Mouse (Mus musculus) heart, postnatal 14 days (tissue): Measurements from ENCODE around the gene Sec23ip. TPM values are rescaled to one million over a fixed set of nuclear protein-coding genes. Genes with fewer than 3 reads are reported as not detected.
"Not testable (repeated sequence)": the region's sequence is repeated elsewhere in the genome, so short reads cannot be mapped to it uniquely, and the experiment has no call there.

Experiments
- DNase-seq, 2 experiments: peaks; one replicate each; pipeline ENCODE4 v3.0.0; 2021 to 2022
- intact Hi-C: fragments of 180-260 bp; cut with DNase I; formaldehyde crosslinking; loops from one replicate; pipeline ENCODE4 v1.15.1; 2025
- long read RNA-seq, 2 experiments: library from polyadenylated mRNA; stranded (forward); transcript quantifications; one replicate each; pipeline ENCODE4 v2.0.0; 2021
- total RNA-seq, 2 experiments: library from RNA; stranded (reverse); gene quantifications; 2 replicates each; pipeline ENCODE4 v1.2.3; 2021

The Sec23ip gene
- 10 to 100 TPM; 27.7 to 31.6 TPM for total RNA-seq
- long read RNA-seq, experiment 1, full-length matches to known transcripts: 17 of 26 reads
- long read RNA-seq, experiment 1, partial matches to known transcripts: 3 of 26 reads
- long read RNA-seq, experiment 1, other reads (novel, unspliced or antisense): 6 of 26 reads
- long read RNA-seq, experiment 2, full-length matches to known transcripts: 12 of 23 reads
- long read RNA-seq, experiment 2, partial matches to known transcripts: 5 of 23 reads
- long read RNA-seq, experiment 2, other reads (novel, unspliced or antisense): 6 of 23 reads

- intact Hi-C loops: no loop called here
Observed at GRCm38 (mm10) chr7:128744684-128745485, at the start of gene Sec23ip. TSS of gene Sec23ip (plus strand) at chr7:128744943.

GRCm38 (mm10) chr7:128699959-128700358 lies 44.8 kb upstream of the Sec23ip start:
- DNase-seq, intact Hi-C loops: not testable (repeated sequence)

More at GRCm38 (mm10) chr7:128744684-128745485, at the start of gene Sec23ip:
- peak; percentile 97 for DNase-seq

- DNase-seq: peak; percentile 71 to 80
- intact Hi-C loops: loop anchor here (5.0 kb wide), 2 partner anchors 398 to 458 kb away; partner anchors contain the start of gene Tgfb1i1
Observed at GRCm38 (mm10) chr7:128705735-128706134, 39.0 kb upstream of the Sec23ip start.

DNA sequence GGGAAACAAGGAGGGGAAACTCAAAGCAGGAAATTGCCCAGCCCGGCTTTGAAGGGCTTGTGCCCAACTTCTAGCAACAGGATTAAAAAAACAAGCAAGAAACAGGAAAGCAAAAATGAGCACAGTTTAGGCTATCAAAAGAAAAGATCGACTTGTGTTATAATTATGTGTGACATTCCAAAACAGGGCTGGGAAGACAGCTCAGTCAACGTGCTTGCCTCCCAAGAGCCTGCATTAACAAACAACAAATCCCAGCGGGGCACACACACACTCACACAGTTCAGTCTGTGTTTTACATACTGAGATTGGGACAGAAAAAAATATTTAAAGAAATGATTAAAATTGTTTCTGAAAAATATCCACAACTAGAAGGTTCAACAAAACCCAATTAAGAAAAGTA lies 26.8 kb upstream of the Sec23ip start:
- DNase-seq: no peak
- intact Hi-C loops: no loop called here

DNA sequence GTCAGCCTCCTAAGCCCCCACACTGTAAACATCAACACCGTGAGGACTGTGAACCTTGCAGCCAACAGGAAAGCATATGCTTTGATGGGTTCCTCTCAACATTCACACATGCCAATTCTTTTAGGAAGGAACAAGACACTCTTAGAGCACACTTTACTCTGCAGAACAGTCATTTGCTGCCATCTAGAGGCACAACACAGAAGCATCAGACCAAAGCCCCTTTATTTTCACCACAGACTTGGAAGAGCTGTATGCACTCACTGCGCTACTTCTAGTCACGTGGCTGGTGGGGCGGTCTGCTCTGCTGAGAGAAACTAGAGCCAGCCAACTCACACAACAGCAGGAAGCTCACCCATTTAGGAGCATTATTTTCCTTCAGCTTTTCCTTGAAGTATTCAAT lies 20.0 kb upstream of the Sec23ip start:
- DNase-seq: peak; percentile 61 to 73
- intact Hi-C loops: no loop called here

DNA sequence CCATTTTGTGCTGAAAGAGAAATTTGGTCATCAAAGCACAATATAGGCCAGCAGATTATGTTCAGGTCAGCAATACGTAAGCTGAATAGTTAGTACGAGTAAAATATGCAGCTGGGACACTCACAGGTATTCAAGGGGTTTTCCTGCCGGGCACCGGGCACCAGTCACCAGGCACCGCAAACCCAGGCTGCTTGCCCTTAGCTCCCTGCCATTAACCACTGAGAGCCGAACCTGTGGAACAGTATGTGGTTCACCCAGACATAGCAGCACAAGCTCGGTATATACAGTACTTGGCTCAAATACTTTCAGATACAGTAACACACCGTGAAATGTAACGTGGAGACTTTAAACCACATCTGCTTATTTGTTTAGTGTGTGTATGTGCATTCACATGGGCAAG lies 19.6 kb upstream of the Sec23ip start:
- no peak for DNase-seq
- intact Hi-C loops: no loop called here

DNA sequence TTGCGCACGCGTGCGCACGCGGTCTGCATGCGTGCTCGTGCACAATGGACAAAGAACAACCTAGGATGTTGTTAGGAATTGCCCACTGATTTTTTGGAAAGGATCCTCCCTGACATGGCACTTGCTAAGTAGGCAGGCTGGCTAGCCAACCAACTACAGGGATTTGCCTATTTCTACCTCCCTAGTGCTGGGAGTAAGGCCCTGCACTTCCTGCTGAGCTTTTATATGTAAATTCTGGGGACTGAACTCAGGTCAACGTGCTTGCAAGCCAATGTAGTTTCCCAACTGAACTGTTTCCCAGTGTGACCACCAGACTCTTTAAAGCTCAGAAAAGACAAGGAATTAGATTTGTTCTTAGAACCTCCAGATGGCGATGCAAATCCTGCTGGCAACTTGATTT lies 17.7 kb upstream of the Sec23ip start:
- no peak for DNase-seq
- intact Hi-C loops: no loop called here

DNA sequence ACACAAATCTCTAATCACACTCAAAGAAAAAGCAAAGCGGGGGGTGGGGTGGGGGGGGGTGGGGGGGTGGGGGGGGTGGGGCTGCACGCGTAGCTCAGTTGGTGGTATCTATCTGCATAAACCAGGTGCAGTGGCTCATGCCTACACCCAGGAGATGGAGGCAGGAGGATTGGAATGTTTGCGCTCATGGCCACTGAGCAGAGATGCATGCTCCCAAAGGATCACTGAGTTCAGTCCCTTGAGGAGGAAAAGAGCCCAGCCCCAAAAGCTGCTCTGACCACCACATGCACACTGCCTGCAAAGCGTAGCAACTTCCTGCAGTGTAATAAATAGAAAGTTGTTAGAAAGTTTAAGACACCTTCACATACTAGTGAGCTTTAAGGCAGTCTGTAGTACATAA lies 17.0 kb upstream of the Sec23ip start:
- intact Hi-C loops: no loop called here

DNA sequence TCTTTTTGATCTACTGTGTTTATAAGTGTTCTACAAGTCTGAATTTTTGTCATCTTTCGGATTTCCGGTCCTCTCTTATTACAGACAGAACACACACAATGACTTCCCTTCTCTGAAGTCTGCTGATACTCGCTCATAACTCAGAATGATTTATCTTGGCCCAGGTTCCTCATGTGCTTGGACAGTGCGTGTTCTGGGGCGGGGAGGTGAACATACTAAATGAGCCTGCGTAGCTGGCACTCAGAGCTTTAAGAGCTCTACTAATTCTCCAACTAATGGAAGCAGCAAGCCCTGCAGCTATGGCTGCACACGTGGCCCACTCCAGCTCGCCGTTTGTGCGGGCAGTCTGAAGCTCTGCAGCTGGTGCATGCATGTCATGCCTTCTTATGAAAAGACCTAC lies 16.0 kb upstream of the Sec23ip start:
- intact Hi-C loops: no loop called here
- no peak for DNase-seq

More for the DNA sequence above, 17.0 kb upstream of the Sec23ip start:
- no peak for DNase-seq

- intact Hi-C loops: no loop called here
- no peak for DNase-seq
Observed at GRCm38 (mm10) chr7:128731585-128731984, 13.2 kb upstream of the Sec23ip start.

DNA sequence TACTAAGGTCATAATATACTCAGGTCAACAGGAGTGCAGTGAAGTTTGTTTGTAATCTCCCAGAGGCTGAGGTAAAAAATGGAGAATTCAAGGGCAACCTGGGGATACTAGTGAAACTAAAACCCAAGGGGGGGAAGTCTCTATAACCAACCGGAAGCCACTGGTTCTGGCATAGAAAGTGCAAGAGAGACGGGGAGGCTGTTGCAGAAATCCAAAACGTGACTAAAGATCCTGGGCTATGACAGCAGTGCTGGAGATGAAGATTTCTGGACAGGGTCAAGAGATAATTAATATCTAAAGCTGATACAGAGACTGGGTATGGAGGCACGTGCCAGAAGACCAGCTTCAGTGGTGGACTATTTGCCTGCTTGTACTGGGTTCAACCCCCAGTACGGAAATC lies 6.7 kb upstream of the Sec23ip start:
- no peak for DNase-seq
- intact Hi-C loops: no loop called here

GRCm38 (mm10) chr7:128739116-128739461 lies 5.7 kb upstream of the Sec23ip start:
- intact Hi-C loops: no loop called here

GRCm38 (mm10) chr7:128739462-128740277 lies 5.1 kb upstream of the Sec23ip start:
- DNase-seq: peak; percentile 70 to 71
- intact Hi-C loops: no loop called here

More at GRCm38 (mm10) chr7:128739116-128739461, 5.7 kb upstream of the Sec23ip start:
- DNase-seq: no peak

GRCm38 (mm10) chr7:128740334-128740733 lies 4.4 kb upstream of the Sec23ip start, which contains the start of gene Mcmbp:
TSS of gene Mcmbp (minus strand) at chr7:128740495.
- peak; percentile 98 for DNase-seq

DNA sequence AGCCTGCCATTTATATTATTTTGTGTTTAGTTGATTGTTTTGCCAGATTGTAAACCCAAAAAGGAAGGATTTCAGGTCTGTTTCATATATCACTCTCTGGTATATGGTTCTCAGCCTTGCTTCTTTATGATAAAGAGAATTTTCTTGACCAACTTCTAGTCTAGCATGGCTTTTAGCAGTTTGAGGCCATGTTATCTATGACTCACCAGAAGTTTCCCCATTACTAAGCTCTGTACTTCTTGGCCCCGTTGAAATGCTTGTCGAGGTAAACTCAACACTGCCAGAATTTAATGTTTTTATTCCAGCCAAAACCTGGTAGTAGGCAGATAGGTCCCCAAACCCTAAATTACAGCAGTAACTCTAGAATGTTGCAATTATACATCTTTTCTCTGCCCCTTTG lies 845 bp upstream of the Sec23ip start:
- intact Hi-C loops: no loop called here

More at GRCm38 (mm10) chr7:128740334-128740733, 4.4 kb upstream of the Sec23ip start, which contains the start of gene Mcmbp:
- intact Hi-C loops: no loop called here

GRCm38 (mm10) chr7:128746151-128746550 lies 1.4 kb downstream of the Sec23ip start:
- DNase-seq: no peak
- intact Hi-C loops: no loop called here

More for the DNA sequence above, 845 bp upstream of the Sec23ip start:
- DNase-seq: no peak

DNA sequence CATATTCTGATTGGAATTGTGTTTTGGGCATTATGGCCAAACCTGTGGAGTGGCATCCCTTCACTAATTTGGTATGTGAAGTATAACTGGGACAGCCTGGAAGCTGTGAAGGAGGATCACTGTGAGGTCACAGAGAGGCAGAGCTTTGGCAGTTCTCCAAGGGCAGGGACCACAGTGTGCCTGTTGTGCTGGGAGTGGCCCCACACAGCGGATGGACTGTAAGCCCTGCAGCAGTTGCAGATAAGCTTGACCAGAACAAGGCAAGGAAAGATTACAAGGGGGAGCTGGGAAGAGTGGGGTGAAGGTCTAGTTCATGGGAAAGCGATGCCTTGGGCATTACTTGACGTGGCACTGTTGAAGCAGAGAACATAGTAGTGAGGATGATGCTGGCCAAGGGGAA lies 4.0 kb downstream of the Sec23ip start:
- intact Hi-C loops: no loop called here
- peak; percentile 77 to 80 for DNase-seq

DNA sequence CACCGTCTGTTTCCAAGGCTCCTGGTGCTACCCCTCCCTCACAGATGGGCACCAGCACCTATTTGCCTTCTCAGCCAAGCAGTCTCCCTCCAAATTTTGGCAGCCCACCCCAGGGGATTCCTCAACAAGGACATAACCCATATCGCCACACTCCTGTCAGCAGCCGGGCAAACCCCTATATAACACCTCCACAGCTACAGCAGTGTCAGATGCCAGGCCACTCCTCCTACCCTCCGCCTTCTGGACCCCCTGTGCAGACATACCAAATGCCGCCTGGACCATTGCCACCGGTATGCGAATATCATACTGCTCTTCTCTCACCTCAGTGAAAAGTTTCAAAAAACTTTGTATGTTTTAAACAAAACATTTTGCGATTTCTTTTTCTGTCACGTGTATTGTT lies 5.6 kb downstream of the Sec23ip start:
- peak in 1 of 2 experiments; percentile 21 for DNase-seq
- intact Hi-C loops: no loop called here

DNA sequence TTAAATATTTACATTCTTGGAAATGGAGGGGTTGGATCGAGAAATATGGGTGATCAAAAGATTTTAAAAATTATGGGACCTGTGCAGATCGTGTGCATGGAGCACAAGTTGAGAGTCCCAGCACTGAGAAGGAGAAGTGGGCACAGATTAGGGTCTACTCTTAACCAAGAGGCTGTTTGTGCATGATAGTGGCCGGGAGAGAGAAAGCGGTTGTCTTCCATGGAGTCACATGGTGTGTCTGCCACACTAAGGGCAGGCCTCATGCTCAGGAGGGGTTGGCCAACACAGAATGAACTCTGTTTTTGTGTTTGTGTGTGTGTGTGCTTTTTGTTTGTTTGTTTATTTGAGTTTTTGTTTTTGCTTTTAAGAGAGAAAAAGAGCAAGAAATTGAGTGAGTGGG lies 7.3 kb downstream of the Sec23ip start:
- no peak for DNase-seq
- intact Hi-C loops: no loop called here

GRCm38 (mm10) chr7:128755396-128755795 lies 10.7 kb downstream of the Sec23ip start:
- DNase-seq: no peak
- intact Hi-C loops: no loop called here

DNA sequence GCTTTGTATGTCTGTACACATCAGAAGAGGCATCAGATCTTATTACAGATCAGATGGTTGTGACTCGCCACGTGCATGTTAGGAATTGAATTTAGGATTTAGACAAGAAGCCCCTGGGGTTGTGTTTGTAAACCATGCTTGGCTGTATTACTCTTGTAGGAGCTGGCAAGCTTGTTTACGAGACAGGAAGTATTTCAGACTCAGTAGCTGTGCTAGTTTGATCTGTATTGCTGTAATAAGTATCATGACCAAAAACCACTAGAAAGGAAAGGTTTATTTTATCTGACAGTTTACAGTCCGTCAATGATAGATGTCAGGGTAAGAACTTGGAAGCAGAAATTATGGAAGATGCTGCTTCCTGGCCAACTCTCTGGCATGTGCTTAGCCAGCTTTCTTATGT lies 14.2 kb downstream of the Sec23ip start:
- no peak for DNase-seq
- intact Hi-C loops: no loop called here
